Mouse (Mus musculus) kidney, embryonic 15.5 days (tissue): ENCODE results near the gene Spryd4. TPM values are rescaled to one million over a fixed set of nuclear protein-coding genes. Genes with fewer than 3 reads are reported as not detected.

ENCODE experiments used
- ATAC-seq: fragments of 200-750 bp; cut with Nextera tagmentation; replicated peaks from 2 replicates; pipeline ENCODE4 v1.8.0; 2017; ENCODE audit warnings: moderate TSS enrichment; ENCODE audit not compliant: low FRiP score
- H3K27ac ChIP-seq: fragments of 300-500 bp; sonication (generic); 2 replicates; pipeline ENCODE4 v1.5.1; 2015; ENCODE audit warnings: mild to moderate bottlenecking, inconsistent platforms
- H3K27me3 ChIP-seq: fragments of 300-500 bp; sonication (generic); 2 replicates; pipeline ENCODE4 v1.6.1; 2015; ENCODE audit warnings: inconsistent platforms
- H3K36me3 ChIP-seq: fragments of 300-500 bp; sonication (generic); 2 replicates; pipeline ENCODE4 v1.6.1; 2015; ENCODE audit warnings: inconsistent platforms
- H3K4me1 ChIP-seq: fragments of 300-500 bp; sonication (generic); 2 replicates; pipeline ENCODE4 v1.6.1; 2015; ENCODE audit warnings: inconsistent platforms
- H3K4me2 ChIP-seq: fragments of 300-500 bp; sonication (generic); 2 replicates; pipeline ENCODE4 v1.6.1; 2015; ENCODE audit warnings: moderate library complexity, mild to moderate bottlenecking, inconsistent platforms
- H3K4me3 ChIP-seq: fragments of 300-500 bp; sonication (generic); replicated peaks from 2 replicates; pipeline ENCODE4 v1.5.1; 2015; ENCODE audit warnings: mild to moderate bottlenecking, inconsistent platforms
- H3K9ac ChIP-seq: fragments of 300-500 bp; sonication (generic); 2 replicates; pipeline ENCODE4 v1.6.1; 2015; ENCODE audit warnings: mild to moderate bottlenecking, inconsistent platforms
- H3K9me3 ChIP-seq: fragments of 300-500 bp; sonication (generic); replicated peaks from 2 replicates; pipeline ENCODE4 v1.6.1; 2016; ENCODE audit warnings: inconsistent platforms
- WGBS: fragments of 180-500 bp; shearing (Covaris S2); methylation state at CpG from one replicate; pipeline ENCODE4 v1.1.7; 2015; ENCODE audit warnings: mixed read lengths; 5-methylcytosine and 5-hydroxymethylcytosine counted together
- polyA plus RNA-seq: library from polyadenylated mRNA; unstranded; fragments of >200 nt; fragmentation: Nextera tagmentation; extraction: Ambion mirVana; gene quantifications from 2 replicates; pipeline ENCODE4 v1.2.1, GENCODE M21; 2015

Gene Spryd4
- polyA plus RNA-seq, 1 experiment from 2014 or later = 34.3 TPM

DNA sequence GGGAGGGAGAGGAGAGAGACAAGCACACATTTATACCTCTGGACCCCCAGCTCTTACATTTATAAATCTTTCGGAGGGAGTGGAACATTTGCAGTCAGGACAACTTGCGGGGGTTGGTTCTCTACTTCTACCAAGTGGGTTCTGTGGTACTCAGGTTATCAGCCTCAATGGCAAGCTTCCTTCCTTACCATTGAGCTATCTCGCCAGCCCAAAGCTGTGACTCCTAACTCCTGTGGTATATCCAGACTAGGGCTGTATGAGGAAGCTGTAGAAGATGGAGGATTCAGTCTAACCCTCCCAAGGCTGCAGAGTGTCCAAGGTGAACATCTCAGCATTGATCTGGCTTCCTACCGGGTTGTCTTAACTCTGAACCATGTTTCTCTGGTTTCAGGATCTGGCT lies 27.5 kb upstream of the Spryd4 start:
- Histone ChIP-seq H3K4me2 (no peak overlapping the region), H3K36me3 (peaks cover 46% of the 10 kb centered on the region), H3K27ac (no peak overlapping the region), H3K4me3 (no peak overlapping the region), H3K27me3 (no peaks in the 10 kb centered on the region), H3K9ac (no peak overlapping the region), H3K4me1 (peaks cover 12% of the 10 kb centered on the region; the same call in 1 of the 2 replicates), H3K9me3 (no peaks in the 10 kb centered on the region)
- ATAC-seq = no peak
- WGBS = 93% methylated on average over 4 of the region's 4 CpGs

DNA sequence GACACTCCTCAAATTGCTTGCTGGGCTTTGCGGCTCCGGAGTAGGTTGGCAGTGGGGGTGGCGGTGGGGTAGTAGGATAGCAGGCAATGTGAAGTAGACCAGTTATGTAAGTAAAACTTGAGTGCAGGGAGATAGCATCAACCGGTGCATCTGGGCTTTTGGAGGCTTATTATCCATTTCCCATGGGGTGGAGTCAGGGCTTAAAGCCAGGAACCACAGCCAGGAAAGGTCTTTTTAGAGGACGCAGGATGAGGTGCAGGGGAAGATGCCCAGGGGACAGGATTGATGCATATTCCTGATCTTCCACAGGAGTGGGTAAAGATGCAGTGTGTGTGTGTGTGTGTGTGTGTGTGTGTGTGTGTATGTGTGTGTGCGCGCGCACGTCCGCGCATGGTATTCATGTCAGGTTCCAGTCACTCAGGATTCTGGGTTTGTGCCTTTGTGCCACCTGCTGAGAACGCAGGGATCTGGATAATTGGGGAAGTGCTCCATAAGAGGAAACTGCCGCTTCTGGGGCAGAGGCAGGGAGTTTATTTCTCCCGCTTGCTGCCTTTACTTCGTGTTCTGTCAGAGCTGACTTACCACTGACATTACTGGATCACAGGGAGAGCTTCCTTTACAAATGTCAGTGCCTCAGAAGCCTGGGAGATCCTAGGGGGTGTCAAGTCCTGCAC lies 26.3 kb upstream of the Spryd4 start:
- Histone ChIP-seq H3K4me3 (no peak overlapping the region), H3K27ac (no peak overlapping the region), H3K4me1 (peaks cover 21% of the 10 kb centered on the region), H3K4me2 (no peak overlapping the region), H3K36me3 (peaks cover 34% of the 10 kb centered on the region), H3K27me3 (no peaks in the 10 kb centered on the region), H3K9me3 (no peaks in the 10 kb centered on the region), H3K9ac (no peak overlapping the region)
- ATAC-seq = no peak
- WGBS = 87% methylated on average over 15 of the region's 15 CpGs

DNA sequence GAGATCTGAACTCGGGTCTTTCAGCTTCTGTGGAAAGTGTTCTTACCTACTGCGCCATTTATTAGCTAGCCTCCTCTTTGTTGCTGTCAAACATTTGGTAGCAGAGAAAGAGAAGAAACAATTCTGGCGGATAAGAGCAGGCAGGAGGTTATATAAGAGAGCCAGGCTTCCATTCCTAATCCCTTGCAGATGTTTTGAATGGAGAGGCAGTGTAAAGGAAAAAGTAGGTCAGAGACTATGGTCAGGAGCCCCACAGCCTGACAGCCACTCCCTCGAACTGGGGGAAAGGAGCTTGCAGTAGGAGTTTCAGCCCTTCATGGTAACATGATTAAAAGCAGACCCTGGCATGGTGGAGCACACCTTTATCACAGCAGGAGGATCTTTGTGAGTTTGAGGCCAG lies 24.7 kb upstream of the Spryd4 start:
- Histone ChIP-seq H3K27me3 (no peaks in the 10 kb centered on the region), H3K27ac (no peak overlapping the region), H3K4me1 (peaks cover 25% of the 10 kb centered on the region), H3K36me3 (peaks cover 18% of the 10 kb centered on the region), H3K9me3 (no peaks in the 10 kb centered on the region), H3K4me3 (no peak overlapping the region), H3K4me2 (no peak overlapping the region), H3K9ac (no peak overlapping the region)
- WGBS = 74% methylated on average over 4 of the region's 4 CpGs
- ATAC-seq = no peak

DNA sequence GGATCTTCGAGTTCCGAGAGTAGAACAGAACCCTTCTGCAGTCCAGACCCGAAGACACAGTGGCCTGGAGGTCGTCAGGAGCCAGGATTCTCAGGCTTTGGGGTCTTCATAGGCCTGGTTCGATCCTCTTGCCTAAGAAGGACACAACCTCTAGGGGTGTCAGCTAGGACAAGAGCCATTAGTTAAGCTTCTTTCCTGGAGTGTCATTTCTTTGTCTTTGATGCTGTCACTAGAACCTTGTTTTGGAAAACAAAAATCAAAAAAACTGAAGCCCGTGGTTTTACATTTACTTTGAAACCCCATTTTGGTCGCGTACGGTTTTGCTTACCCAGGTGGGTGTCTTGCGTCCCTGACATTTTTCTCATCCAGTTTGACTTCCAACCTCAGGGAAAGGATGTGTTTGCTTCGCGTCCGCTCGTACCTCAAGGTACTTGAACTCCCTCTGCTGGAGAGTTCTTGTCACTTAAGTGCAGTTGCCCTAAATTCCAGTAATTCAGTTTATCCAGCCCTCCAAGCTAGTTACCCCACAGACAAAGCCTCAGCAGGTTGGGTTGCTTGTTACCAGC lies 20.9 kb upstream of the Spryd4 start:
- ATAC-seq = peak; percentile 59
- under 1% methylated on average over 14 of the region's 14 CpGs for WGBS
- Histone ChIP-seq H3K4me1 (peaks cover 28% of the 10 kb centered on the region), H3K27me3 (no peaks in the 10 kb centered on the region), H3K9ac (peak overlapping the region; percentile 88), H3K4me3 (peak overlapping the region; percentile 66), H3K9me3 (no peaks in the 10 kb centered on the region), H3K4me2 (peak overlapping the region; percentile 81), H3K36me3 (no peaks in the 10 kb centered on the region), H3K27ac (peak overlapping the region; percentile 93)

DNA sequence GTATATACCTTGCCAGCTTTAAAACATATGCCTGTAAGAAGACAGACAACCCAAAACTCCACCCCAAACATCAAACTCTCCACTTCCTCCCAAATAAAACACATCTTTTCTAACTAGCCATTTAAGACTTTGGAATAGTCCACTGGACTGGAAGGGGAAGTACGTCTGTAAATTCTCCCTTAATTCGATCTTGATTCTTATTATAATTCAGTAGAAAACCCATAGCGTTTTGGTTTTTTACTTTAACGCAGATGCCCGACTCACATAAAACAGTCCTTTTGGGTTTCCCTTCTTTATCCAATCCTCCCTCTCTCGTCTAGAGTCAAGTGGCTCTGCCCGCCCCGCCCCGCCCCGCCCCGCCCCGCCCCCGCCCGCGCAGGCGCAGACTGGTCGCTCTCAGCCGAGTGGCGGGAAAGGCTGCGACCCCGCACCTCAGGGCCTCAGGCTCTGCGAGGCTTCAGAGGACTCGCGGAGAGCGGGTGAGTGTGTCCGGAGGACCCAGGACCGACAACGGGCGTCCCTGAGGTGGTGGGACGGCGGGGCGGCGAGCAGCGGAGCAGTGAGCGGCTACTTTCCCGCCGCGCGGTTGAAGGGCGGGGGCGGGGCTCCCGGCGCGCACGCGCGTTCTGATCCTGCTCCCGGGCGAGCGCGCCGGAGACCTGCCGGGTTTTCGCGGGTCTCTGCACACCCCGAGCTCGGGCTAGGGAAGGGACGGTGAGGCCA lies 20.3 kb upstream of the Spryd4 start, which contains the start of gene Timeless:
Gene Timeless, plus strand, starts transcription at position 369 of the 723 bp plus-strand sequence.
- H3K4me3 ChIP-seq = peak within 1 kb of the TSS; percentile 66
- no peaks in the 10 kb centered on the region for H3K27me3 ChIP-seq
- H3K4me2 ChIP-seq = peak within 1 kb of the TSS; percentile 81
- ATAC-seq = peak; percentile 94
- H3K9me3 ChIP-seq = no peaks in the 10 kb centered on the region
- peak within 1 kb of the TSS; percentile 88 for H3K9ac ChIP-seq
- H3K36me3 ChIP-seq = no peaks in the 10 kb centered on the region
- H3K4me1 ChIP-seq = peaks cover 28% of the 10 kb centered on the region
- WGBS = under 1% methylated on average over 54 of the region's 58 CpGs
- peak within 1 kb of the TSS; percentile 93 for H3K27ac ChIP-seq

DNA sequence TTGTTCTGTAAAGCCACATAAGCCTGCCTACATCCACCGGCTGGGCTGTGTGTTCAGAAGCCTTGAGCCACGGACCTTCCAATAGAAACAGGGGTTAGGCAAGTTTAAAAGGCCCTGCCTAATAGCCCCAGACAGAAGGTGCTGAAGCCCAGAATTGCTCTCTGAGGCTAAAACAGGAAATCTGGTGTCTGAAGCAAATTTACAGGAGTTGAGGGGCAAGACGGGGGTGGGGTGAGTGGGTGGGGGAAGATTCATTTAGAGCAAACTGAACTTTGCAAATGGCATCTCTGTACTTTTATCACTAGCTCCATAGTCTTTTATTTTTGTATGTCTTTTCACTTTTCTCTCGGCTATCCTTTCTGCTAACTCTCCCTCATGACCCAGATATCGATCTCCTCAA lies 19.5 kb upstream of the Spryd4 start:
- H3K9me3 ChIP-seq = no peaks in the 10 kb centered on the region
- H3K4me1 ChIP-seq = peaks cover 28% of the 10 kb centered on the region
- no peaks in the 10 kb centered on the region for H3K36me3 ChIP-seq
- H3K4me3 ChIP-seq = peak overlapping the region; percentile 66
- H3K27me3 ChIP-seq = no peaks in the 10 kb centered on the region
- H3K9ac ChIP-seq = peak overlapping the region; percentile 88
- ATAC-seq = no peak
- WGBS = 6% methylated on average over 5 of the region's 5 CpGs
- peak overlapping the region; percentile 81 for H3K4me2 ChIP-seq
- peak overlapping the region; percentile 93 for H3K27ac ChIP-seq

DNA sequence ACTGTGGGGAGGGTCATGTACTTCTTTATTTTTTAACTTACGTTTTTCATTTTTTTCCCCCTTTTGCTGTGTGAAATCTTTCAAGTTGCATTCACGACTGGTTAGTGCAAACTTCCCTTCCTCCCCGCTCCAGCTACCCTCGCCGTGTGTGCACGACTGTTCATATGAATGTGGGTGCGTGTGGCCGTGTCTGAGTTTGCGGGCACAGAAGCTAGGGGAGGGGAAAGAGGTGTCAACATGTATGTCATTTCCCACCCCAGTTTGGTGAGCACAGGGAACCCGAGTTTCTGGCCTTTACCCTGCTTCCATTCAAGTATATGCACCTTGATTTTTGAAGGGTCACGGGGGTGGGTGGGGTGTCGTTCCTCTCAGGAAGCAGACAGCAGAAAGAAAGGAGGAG lies 19.0 kb upstream of the Spryd4 start:
- H3K4me3 ChIP-seq = no peak overlapping the region; the same call in 1 of the 2 replicates
- ATAC-seq = no peak
- peaks cover 28% of the 10 kb centered on the region for H3K4me1 ChIP-seq
- no peaks in the 10 kb centered on the region for H3K27me3 ChIP-seq
- no peaks in the 10 kb centered on the region for H3K36me3 ChIP-seq
- peak overlapping the region; percentile 81; the same call in 1 of the 2 replicates for H3K4me2 ChIP-seq
- H3K9me3 ChIP-seq = no peaks in the 10 kb centered on the region
- H3K9ac ChIP-seq = no peak overlapping the region
- WGBS = 59% methylated on average over 12 of the region's 12 CpGs
- peak overlapping the region; percentile 93; the same call in 1 of the 2 replicates for H3K27ac ChIP-seq

DNA sequence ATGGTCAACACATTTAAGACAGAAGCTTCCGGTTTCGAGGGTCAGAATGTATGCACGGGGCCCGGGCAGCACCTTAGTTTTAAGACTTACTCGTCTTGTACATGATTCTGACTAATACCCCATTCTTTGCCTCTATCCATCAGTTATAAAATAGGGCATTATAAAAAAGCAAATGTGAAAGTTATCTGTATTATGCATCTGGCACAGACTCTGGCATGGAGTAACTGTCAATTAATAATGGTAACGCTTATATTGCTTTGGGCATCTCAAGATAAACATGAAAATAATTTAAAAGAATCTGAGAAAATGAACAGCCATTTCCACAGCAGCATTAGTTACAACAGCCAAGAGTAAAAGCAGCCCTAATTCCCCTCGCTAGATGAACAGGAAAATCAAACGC lies 16.4 kb upstream of the Spryd4 start:
- Histone ChIP-seq H3K4me1 (peaks cover 13% of the 10 kb centered on the region), H3K4me2 (no peak overlapping the region), H3K4me3 (no peak overlapping the region), H3K9ac (no peak overlapping the region), H3K36me3 (no peaks in the 10 kb centered on the region), H3K9me3 (no peaks in the 10 kb centered on the region), H3K27ac (no peak overlapping the region), H3K27me3 (no peaks in the 10 kb centered on the region)
- 89% methylated on average over 8 of the region's 8 CpGs for WGBS
- ATAC-seq = no peak

DNA sequence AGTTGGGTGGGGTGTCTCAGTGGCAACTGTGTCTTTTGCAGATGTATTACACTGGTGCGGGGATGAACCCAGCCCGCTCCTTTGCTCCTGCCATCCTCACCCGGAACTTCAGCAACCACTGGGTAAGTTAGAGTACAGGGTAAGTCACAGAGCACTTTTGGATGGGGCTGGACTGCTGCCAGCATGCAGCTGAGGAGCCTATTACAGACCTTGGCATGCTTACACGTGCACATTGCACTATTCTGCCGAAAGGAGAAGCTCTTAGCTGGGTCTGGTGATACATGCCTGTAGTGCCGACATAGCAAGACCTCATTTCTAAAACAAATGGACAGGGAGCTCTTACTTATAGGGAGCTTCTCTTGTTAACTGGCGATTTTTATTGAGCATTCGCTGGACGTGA lies 16.0 kb upstream of the Spryd4 start:
- Histone ChIP-seq H3K4me2 (no peak overlapping the region), H3K9me3 (no peaks in the 10 kb centered on the region), H3K9ac (no peak overlapping the region), H3K27me3 (no peaks in the 10 kb centered on the region), H3K36me3 (no peaks in the 10 kb centered on the region), H3K4me3 (no peak overlapping the region), H3K4me1 (peaks cover 10% of the 10 kb centered on the region; the same call in 1 of the 2 replicates), H3K27ac (no peak overlapping the region)
- no peak for ATAC-seq
- WGBS = 81% methylated on average over 9 of the region's 9 CpGs

DNA sequence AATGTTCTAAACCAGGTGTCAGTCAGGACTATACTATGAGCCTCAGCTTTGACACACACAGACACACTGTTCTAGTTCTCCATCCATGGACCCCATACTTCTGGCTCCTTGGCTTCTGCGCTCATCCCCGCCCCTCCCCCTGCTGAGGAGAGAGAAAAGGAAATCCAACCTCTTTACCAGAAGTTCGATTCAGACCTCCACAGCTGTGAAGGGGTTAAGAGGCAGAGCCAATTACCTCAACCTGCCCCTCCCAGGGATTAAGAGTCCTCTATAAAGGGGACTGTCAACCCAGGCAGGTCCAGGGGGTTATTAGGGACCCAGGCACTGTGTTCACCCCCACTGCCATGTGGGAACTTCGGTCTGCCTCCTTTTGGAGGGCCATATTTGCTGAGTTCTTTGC lies 13.9 kb upstream of the Spryd4 start, which contains the start of gene Mip:
Gene Mip, plus strand, starts transcription at position 301 of the 400 bp plus-strand sequence.
- H3K27me3 ChIP-seq = no peaks in the 10 kb centered on the region
- H3K9ac ChIP-seq = no peak within 1 kb of the TSS
- WGBS = 54% methylated on average over 4 of the region's 4 CpGs
- no peaks in the 10 kb centered on the region for H3K36me3 ChIP-seq
- H3K9me3 ChIP-seq = no peaks in the 10 kb centered on the region
- H3K27ac ChIP-seq = no peak within 1 kb of the TSS
- no peak within 1 kb of the TSS for H3K4me2 ChIP-seq
- H3K4me1 ChIP-seq = peaks cover under 1% of the 10 kb centered on the region; the same call in 1 of the 2 replicates
- H3K4me3 ChIP-seq = no peak within 1 kb of the TSS
- ATAC-seq = no peak

DNA sequence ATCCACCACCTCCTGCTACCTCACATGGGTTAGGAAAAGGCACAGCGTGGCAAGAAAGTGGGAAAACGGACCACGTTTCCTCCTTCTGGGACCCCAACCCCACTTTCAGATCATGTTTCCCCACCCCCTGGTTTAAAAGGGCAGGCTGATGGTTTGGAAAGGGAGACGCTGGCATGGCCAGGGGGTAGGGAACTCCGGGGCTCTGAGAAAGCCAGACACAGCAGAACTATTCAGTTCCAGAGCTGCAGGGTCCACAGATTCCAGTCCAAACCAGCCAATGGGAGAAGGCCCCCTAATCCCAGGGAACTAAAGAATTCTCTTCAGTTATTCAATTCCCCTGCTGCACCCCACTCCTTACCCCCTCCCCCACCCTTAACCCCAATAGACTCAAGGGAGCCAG lies 13.5 kb upstream of the Spryd4 start:
- Histone ChIP-seq H3K36me3 (no peaks in the 10 kb centered on the region), H3K4me1 (no peaks in the 10 kb centered on the region), H3K4me2 (no peak overlapping the region), H3K4me3 (no peak overlapping the region), H3K27me3 (no peaks in the 10 kb centered on the region), H3K27ac (no peak overlapping the region), H3K9me3 (no peaks in the 10 kb centered on the region), H3K9ac (no peak overlapping the region)
- WGBS = 55% methylated on average over 5 of the region's 5 CpGs
- ATAC-seq = no peak
